Mouse (Mus musculus) neural tube, embryonic 15.5 days (tissue): ENCODE measurements at regions not wholly inside any gene's neighbourhood (a gene's known extent, or its start where the extent isn't known, plus 50 kb on each side); places are given as distances from the start of the nearest gene placed in this dataset.
A peak's percentile ranks its signal among the peaks of the same experiment; 100 is the strongest.

Experiments
- ATAC-seq: fragments of 200-750 bp; cut with Nextera tagmentation; 2 replicates; pipeline ENCODE4 v1.8.0; 2017; ENCODE audit warnings: mild to moderate bottlenecking, moderate TSS enrichment, moderate library complexity; ENCODE audit not compliant: low FRiP score
- H3K27ac ChIP-seq: fragments of 300-500 bp; sonication (generic); replicated peaks from 2 replicates; pipeline ENCODE4 v1.5.1; 2015; ENCODE audit warnings: mild to moderate bottlenecking, inconsistent platforms
- H3K27me3 ChIP-seq: fragments of 300-500 bp; sonication (generic); replicated peaks from 2 replicates; pipeline ENCODE4 v1.6.1; 2015; ENCODE audit warnings: inconsistent platforms
- H3K36me3 ChIP-seq: fragments of 300-500 bp; sonication (generic); 2 replicates; pipeline ENCODE4 v1.6.1; 2015; ENCODE audit warnings: inconsistent platforms
- H3K4me1 ChIP-seq: fragments of 300-500 bp; sonication (generic); 2 replicates; pipeline ENCODE4 v1.6.1; 2015; ENCODE audit warnings: inconsistent platforms
- H3K4me2 ChIP-seq: fragments of 300-500 bp; sonication (generic); 2 replicates; pipeline ENCODE4 v1.6.1; 2015; ENCODE audit warnings: inconsistent platforms, mild to moderate bottlenecking, moderate library complexity
- H3K4me3 ChIP-seq: fragments of 300-500 bp; sonication (generic); replicated peaks from 2 replicates; pipeline ENCODE4 v1.5.1; 2015; ENCODE audit warnings: mild to moderate bottlenecking, inconsistent platforms
- H3K9ac ChIP-seq: fragments of 300-500 bp; sonication (generic); replicated peaks from 2 replicates; pipeline ENCODE4 v1.6.1; 2015; ENCODE audit warnings: mild to moderate bottlenecking, inconsistent platforms
- H3K9me3 ChIP-seq: fragments of 300-500 bp; sonication (generic); replicated peaks from 2 replicates; pipeline ENCODE4 v1.6.1; 2016; ENCODE audit warnings: inconsistent platforms
- WGBS: fragments of 180-500 bp; shearing (Covaris S2); methylation state at CpG from one replicate; pipeline ENCODE4 v1.1.7; 2015; ENCODE audit warnings: mixed read lengths; 5-methylcytosine and 5-hydroxymethylcytosine counted together

DNA sequence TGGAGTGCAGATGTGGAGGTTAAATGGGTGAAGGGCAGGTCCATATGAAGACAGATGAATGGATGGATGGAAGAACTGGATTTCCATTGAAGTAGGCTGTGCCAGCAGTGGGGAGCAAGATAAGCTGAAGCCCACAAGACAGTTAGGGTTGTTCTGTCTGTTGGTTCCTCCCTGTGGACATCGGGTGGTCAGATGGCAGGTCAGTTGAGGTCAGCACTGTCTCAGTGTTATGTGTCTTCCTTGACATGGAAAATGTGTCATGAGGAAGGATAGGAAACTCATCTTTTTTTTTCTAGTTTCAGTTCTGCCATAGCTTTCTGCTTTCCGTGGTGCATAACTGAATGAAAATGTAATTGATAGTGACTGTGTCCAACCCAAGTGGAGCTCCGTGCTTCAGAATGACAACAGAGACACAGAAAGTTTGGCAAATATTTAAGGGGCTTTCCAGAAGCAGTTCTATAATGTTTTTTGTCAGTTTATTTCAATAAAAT is 297.2 kb downstream of the Ankrd50 start:
- H3K36me3 ChIP-seq: no peaks in the 10 kb centered on the region
- H3K27me3 ChIP-seq: no peaks in the 10 kb centered on the region
- no peak overlapping the region for H3K9ac ChIP-seq
- no peak overlapping the region for H3K27ac ChIP-seq
- no peak overlapping the region for H3K4me3 ChIP-seq
- H3K9me3 ChIP-seq: no peaks in the 10 kb centered on the region
- H3K4me2 ChIP-seq: no peak overlapping the region
- no peaks in the 10 kb centered on the region for H3K4me1 ChIP-seq
- ATAC-seq: no peak
- 88% methylated on average over 3 of the region's 3 CpGs for WGBS

DNA sequence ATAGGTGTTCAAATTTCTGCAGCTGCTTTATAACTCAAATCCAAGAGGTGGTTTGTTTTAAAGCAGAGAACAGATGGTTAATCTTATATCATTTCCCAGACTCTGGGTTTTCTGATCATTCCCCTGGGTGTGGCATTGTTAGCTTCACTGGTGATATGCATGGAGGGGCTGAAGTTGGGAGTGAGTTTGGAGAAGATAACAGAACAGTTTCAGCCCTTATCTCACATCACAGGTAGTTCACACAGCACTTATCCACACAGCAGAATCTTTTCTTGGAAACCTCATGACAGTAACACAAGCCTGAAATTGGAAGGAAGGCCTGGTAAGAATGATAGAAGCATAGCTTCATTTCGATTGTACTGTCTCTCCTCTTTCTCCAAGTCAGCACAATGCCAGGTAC is 298.1 kb downstream of the Ankrd50 start:
- Histone ChIP-seq H3K4me1 (no peaks in the 10 kb centered on the region), H3K27ac (no peak overlapping the region), H3K4me3 (no peak overlapping the region), H3K36me3 (no peaks in the 10 kb centered on the region), H3K9ac (no peak overlapping the region), H3K27me3 (no peaks in the 10 kb centered on the region), H3K9me3 (no peaks in the 10 kb centered on the region), H3K4me2 (no peak overlapping the region)
- WGBS: 79% methylated on average over 1 of the region's 1 CpGs
- ATAC-seq: no peak

DNA sequence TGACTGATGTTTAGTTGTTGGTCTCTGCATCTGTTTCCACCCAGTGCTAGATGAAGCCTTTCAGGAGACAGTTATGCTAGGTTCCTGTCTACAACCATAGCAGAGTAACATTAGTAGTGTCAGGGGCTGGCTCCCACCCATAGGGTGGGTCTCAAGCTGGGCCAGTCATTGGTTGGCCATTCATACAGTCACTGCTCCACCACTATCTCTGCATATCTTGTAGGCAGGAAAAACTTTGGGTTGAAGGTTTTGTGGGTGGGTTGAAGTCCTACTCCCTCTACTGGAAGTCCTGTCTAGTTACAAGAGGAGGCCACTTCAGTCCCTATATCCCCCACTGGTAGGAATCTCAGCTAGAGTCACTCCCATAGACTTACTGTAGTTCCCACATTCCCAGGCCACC is 306.3 kb downstream of the Ankrd50 start:
- Histone ChIP-seq H3K4me3 (no peak overlapping the region), H3K27ac (no peak overlapping the region), H3K27me3 (no peaks in the 10 kb centered on the region), H3K9me3 (no peaks in the 10 kb centered on the region), H3K9ac (no peak overlapping the region), H3K36me3 (no peaks in the 10 kb centered on the region), H3K4me2 (no peak overlapping the region), H3K4me1 (no peaks in the 10 kb centered on the region)
- ATAC-seq: no peak

DNA sequence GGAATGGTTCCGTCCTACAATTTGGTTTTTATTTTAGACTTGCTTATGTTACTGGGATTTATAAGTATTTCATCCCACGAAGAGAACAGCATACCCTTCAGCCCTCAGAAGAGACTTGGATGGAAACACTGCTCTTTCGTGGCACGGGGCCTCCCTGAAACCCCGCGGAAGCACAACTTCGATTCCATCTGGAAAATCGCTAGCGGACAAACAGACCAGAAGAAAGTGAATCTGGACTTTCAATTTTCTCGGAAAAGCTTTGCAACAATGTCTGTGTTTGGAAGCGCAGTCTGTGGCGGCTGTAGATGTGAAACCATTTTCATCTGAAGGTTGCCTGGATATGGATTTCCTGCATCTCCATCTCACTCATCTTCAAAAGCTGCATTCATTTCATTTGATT is 308.7 kb downstream of the Ankrd50 start:
- Histone ChIP-seq H3K4me2 (no peak overlapping the region), H3K36me3 (no peaks in the 10 kb centered on the region), H3K27me3 (no peaks in the 10 kb centered on the region), H3K27ac (no peak overlapping the region), H3K4me1 (no peaks in the 10 kb centered on the region), H3K9me3 (no peaks in the 10 kb centered on the region), H3K9ac (no peak overlapping the region), H3K4me3 (no peak overlapping the region)
- no peak for ATAC-seq
- WGBS: 90% methylated on average over 12 of the region's 12 CpGs

DNA sequence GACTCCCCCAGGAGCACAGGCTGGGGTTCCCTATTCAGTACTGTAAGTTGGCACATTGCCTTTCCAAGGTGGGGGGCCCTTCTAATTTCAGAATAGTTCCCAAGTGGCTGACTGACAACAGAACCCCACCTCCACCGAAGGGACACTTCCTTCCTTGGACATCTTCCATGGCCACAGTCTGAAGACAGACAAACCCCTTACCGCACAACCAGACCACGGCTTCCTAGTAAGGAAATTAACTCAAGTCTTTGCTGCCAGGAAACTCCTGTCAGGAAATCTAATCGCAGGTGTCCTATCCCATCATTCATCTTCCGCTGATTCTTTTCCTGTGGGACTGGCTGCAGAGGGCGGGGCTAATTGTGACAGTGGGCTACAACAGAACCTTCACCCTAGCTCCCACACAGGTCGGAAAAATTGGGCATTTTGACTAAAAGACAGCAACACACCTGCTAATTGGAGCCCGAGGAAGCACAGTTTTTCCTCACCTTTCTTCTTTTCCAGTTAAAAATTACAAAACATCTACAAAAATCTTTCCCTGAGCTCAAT is 309.8 kb downstream of the Ankrd50 start:
- Histone ChIP-seq H3K4me1 (no peaks in the 10 kb centered on the region), H3K9ac (no peak overlapping the region), H3K27me3 (no peaks in the 10 kb centered on the region), H3K36me3 (no peaks in the 10 kb centered on the region), H3K27ac (no peak overlapping the region), H3K4me2 (no peak overlapping the region), H3K9me3 (no peaks in the 10 kb centered on the region), H3K4me3 (no peak overlapping the region)
- WGBS: 82% methylated on average over 8 of the region's 8 CpGs
- no peak for ATAC-seq

DNA sequence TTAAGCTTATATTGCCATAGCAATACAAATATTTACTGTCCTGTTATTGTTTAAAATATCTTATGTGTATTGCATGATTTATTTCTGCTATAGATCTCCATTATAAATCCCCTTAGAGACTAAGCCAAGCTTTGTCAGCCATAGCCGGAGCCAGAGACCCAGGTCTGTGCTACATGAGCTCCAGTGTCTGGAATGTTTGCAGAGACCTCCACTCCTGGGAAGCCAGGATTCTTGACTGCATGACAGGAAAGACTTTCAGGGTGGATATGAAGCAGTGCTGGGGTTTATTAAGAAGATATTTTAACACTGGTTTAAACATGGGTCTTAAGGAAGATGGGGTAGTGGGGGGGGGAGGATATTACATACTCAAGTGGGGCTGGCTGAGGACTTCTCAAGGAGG is 332.2 kb downstream of the Ankrd50 start:
- Histone ChIP-seq H3K4me2 (no peak overlapping the region), H3K4me1 (no peaks in the 10 kb centered on the region), H3K36me3 (no peaks in the 10 kb centered on the region), H3K27me3 (no peaks in the 10 kb centered on the region), H3K4me3 (no peak overlapping the region), H3K9ac (no peak overlapping the region), H3K27ac (no peak overlapping the region), H3K9me3 (no peaks in the 10 kb centered on the region)
- no peak for ATAC-seq
- 93% methylated on average over 1 of the region's 1 CpGs for WGBS

DNA sequence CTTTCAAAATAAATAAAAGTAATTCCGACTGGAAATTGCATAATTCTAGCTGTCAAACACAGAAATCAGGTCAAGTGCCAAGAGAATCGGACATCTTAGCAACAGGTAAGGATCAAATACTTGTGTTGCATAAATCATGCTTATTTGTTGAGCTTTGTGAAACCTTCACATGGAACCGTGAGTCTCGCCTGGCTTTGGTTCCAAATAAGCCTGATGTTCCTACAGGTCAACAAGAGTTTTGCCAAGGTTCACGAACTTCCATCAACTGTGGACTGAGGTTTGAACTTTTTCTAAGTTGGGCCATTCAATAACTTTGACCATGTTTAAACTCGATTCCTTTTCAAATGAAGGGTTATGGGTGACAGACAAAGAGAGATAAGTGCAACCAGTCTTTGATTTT is 332.8 kb downstream of the Ankrd50 start:
- Histone ChIP-seq H3K4me2 (no peak overlapping the region), H3K4me3 (no peak overlapping the region), H3K9me3 (no peaks in the 10 kb centered on the region), H3K27me3 (no peaks in the 10 kb centered on the region), H3K36me3 (no peaks in the 10 kb centered on the region), H3K4me1 (no peaks in the 10 kb centered on the region), H3K27ac (no peak overlapping the region), H3K9ac (no peak overlapping the region)
- ATAC-seq: no peak
- WGBS: 89% methylated on average over 6 of the region's 6 CpGs

DNA sequence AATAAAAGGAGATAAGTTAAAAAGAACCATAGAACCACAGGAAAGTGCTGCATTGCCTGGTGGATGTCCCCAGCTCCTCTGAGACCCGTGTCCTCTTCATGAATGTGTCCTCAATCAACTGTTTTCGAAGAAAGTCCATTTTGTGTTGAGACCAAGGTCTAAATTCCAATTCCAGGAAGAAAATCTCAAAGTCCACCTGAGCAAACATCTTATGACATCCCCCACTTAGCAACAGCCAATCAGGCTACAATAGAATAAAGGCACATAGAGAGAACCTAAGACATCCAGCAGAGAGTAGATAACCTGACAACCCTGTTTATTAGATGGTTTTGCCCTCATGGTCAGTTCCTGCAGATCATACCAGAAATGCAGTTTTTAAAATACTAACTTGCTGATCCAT is 338.0 kb downstream of the Ankrd50 start:
- no peaks in the 10 kb centered on the region for H3K9me3 ChIP-seq
- no peaks in the 10 kb centered on the region for H3K36me3 ChIP-seq
- H3K27ac ChIP-seq: no peak overlapping the region
- no peak for ATAC-seq
- no peak overlapping the region for H3K4me2 ChIP-seq
- no peak overlapping the region for H3K9ac ChIP-seq
- peaks cover 9% of the 10 kb centered on the region for H3K4me1 ChIP-seq
- no peaks in the 10 kb centered on the region for H3K27me3 ChIP-seq
- 85% methylated on average over 2 of the region's 2 CpGs for WGBS
- H3K4me3 ChIP-seq: no peak overlapping the region

DNA sequence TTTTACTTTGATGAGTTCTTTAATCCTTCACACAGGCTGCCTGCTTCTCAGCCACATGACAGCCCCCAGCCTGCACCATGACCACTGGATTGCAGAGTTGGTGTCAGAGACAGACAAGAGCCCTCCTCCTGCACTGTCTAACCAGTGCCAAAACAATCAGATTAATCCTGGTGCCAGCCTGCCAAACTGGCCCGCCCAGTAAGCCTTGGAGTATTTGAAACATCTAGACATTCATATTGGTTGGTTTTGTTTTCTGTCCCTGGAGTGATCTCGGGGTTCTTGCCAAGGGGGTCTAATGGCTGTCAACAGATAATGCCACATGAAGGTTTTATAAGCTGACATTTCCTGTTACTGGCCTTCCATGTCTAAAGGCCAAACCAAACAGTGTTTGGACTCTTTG is 339.2 kb downstream of the Ankrd50 start:
- H3K27ac ChIP-seq: no peak overlapping the region
- no peak overlapping the region for H3K4me3 ChIP-seq
- peaks cover 9% of the 10 kb centered on the region for H3K4me1 ChIP-seq
- no peak overlapping the region for H3K4me2 ChIP-seq
- no peaks in the 10 kb centered on the region for H3K9me3 ChIP-seq
- 77% methylated on average over 2 of the region's 2 CpGs for WGBS
- H3K27me3 ChIP-seq: no peaks in the 10 kb centered on the region
- H3K36me3 ChIP-seq: no peaks in the 10 kb centered on the region
- no peak overlapping the region for H3K9ac ChIP-seq
- 0 out of 2 replicates have a peak, but pooled peaks have one; percentile 23 for ATAC-seq

DNA sequence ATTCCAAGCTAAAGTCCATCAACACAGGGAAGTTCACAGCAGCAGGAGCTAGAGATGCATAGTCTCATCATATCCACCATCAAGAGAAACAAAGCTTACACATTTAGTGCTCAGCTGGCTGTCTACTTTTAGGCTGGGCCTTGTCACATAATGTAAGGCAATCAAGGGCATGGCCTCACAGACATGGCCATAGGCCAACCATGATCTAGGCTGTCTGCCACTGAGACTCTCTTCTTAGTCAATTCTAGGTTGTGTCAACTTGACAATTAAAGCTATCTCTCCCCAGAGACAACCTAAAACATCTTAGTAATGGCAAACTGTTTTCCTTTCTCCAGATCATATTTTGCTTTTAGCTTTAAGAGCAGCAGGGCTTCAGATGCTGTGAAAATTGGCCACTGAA is 340.0 kb downstream of the Ankrd50 start:
- no peak for ATAC-seq
- no peak overlapping the region for H3K27ac ChIP-seq

DNA sequence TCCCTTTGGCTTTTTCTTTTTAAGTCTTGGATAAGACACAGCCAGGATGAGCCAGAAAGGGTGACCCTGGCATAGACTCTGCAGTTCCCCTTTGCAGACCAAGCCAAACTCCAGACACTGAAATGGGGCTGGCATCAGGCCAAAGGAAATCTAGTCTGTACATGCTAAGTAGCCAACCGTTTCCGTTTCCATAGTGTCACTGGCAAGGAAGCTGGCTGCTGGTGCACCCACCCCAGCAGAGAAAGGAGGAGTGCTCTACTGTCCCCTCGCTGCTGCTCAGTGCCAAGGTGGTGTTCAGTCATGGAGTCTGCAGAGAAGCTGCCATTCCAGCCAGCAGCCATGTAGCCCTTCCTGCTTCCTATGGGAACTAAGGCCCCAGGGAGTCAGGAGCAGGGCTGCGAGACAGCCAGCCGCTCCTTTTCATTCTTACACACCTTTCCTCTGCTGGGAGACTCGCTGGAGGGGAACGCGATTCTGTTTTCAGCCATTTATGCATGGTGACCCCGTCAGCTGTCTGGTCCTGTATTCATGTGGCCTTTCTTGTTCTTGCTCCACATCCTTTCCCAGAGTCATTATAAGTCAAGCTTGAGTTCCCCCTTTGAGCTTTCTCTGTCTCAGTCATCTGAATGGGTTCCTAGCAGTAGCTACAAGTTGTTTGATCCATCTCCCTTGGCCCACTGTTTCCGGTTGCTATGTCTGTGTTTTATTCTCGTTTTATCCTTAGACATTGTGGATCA is 341.3 kb downstream of the Ankrd50 start:
- H3K27ac ChIP-seq: peak overlapping the region; percentile 65
- no peaks in the 10 kb centered on the region for H3K27me3 ChIP-seq
- H3K36me3 ChIP-seq: no peaks in the 10 kb centered on the region
- no peak overlapping the region for H3K4me3 ChIP-seq
- H3K4me1 ChIP-seq: peaks cover 9% of the 10 kb centered on the region
- 44% methylated on average over 11 of the region's 11 CpGs for WGBS
- H3K9ac ChIP-seq: no peak overlapping the region
- peak; percentile 93 for ATAC-seq
- H3K9me3 ChIP-seq: no peaks in the 10 kb centered on the region
- H3K4me2 ChIP-seq: 0 out of 2 replicates have a peak overlapping the region, but pooled peaks have one; percentile 7

More for the DNA sequence above, 340.0 kb downstream of the Ankrd50 start:
- Histone ChIP-seq H3K36me3 (no peaks in the 10 kb centered on the region), H3K27me3 (no peaks in the 10 kb centered on the region), H3K4me1 (peaks cover 9% of the 10 kb centered on the region), H3K9me3 (no peaks in the 10 kb centered on the region), H3K4me2 (no peak overlapping the region), H3K9ac (no peak overlapping the region), H3K4me3 (no peak overlapping the region)

DNA sequence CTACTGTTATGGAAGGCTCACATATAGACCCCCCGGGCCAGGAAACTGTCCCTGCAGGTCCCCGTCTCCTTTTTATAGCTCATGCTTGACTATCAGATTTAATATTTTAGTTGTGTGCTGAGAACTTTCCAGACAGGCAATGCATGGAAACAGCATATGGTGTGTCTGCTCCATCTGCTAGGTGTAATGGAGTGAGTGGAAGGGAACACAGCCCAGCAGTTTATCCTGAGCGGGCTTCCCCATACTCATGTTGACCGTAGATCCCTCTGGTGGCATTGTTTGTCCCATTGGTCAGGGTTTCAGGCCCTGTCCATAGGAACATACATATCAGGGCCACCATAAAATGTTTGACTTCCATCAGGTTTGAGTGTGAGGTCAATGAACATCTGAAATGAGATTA is 345.3 kb downstream of the Ankrd50 start:
- Histone ChIP-seq H3K27ac (no peak overlapping the region), H3K9me3 (no peaks in the 10 kb centered on the region), H3K36me3 (no peaks in the 10 kb centered on the region), H3K4me2 (no peak overlapping the region), H3K4me1 (peaks cover 6% of the 10 kb centered on the region), H3K4me3 (no peak overlapping the region), H3K9ac (no peak overlapping the region), H3K27me3 (no peaks in the 10 kb centered on the region)
- WGBS: 86% methylated on average over 4 of the region's 4 CpGs
- no peak for ATAC-seq
